Mouse (Mus musculus): ENCODE data around the gene Ackr4.

DNA sequence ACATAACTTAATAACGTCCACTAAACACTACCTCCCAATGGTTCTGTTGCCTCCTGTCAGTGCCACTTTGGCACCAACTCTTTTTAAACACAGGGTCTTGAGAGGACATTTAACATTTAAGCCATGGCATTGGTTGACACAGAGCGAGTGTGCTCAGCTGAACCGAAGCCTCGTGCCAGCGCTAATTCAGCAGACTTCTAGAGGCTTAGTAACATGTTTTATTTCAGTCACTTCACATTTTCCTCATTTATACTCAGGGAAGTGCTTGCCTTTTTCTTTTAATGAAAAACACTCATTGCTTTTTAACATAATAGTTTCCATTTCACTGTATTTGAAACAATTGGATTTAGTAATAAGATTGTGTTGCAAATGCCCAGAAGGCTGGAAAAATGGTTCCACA lies 17.6 kb downstream of the Ackr4 start:
- TF ChIP-seq CTCF (IDR thresholded peaks at IDR 0.05; ENCODE audit: low read depth) (no peak), EP300 (IDR thresholded peaks at IDR 0.05; ENCODE audit: low read depth) (no peak)
